Mouse (Mus musculus) kidney, adult 2 months (tissue): ENCODE data around the gene Sap30bp. TPM values are rescaled to one million over a fixed set of nuclear protein-coding genes. Genes with fewer than 3 reads are reported as not detected.

ENCODE experiments used
- DNase-seq: peaks from one replicate; pipeline ENCODE4 v3.0.0; 2021
- H3K27ac ChIP-seq: fragments of 200-500 bp; 2 replicates; pipeline ENCODE4 v1.5.1; 2012; ENCODE audit warnings: low read depth, low read length, control low read depth, inconsistent platforms; ENCODE audit not compliant: insufficient read depth
- H3K27me3 ChIP-seq: fragments of 200-500 bp; replicated peaks from 2 replicates; pipeline ENCODE4 v1.6.1; 2012; ENCODE audit warnings: mild to moderate bottlenecking, moderate library complexity, low read length, inconsistent platforms; ENCODE audit not compliant: control insufficient read depth, insufficient read depth
- H3K36me3 ChIP-seq: fragments of 200-500 bp; 2 replicates; pipeline ENCODE4 v1.6.1; 2012; ENCODE audit warnings: mild to moderate bottlenecking, moderate library complexity, low read length, inconsistent platforms; ENCODE audit not compliant: control insufficient read depth, insufficient read depth
- H3K4me1 ChIP-seq: fragments of 200-500 bp; 2 replicates; pipeline ENCODE4 v1.6.1; 2011; ENCODE audit warnings: low read length; ENCODE audit not compliant: control insufficient read depth, insufficient read depth
- H3K4me3 ChIP-seq: fragments of 200-500 bp; 2 replicates; pipeline ENCODE4 v1.5.1; 2011; ENCODE audit warnings: mild to moderate bottlenecking, low read depth, low read length, control low read depth; ENCODE audit not compliant: insufficient read depth
- CTCF ChIP-seq: fragments of 200-500 bp; conservative IDR thresholded peaks from 2 replicates; pipeline ENCODE4 v1.5.1; 2011; ENCODE audit warnings: low read depth, mild to moderate bottlenecking, control low read depth, low read length, moderate library complexity, mixed read lengths; ENCODE audit not compliant: insufficient read depth, insufficient read length
- POLR2A ChIP-seq: fragments of 200-500 bp; IDR thresholded peaks from one replicate; pipeline ENCODE4 v1.6.1; 2011; ENCODE audit warnings: low read depth, low read length, control low read depth
- WGBS: fragments of 180-500 bp; shearing (Covaris S2); methylation state at CpG from one replicate; pipeline ENCODE4 v1.1.7; 2018; 5-methylcytosine and 5-hydroxymethylcytosine counted together
- polyA plus RNA-seq: library from polyadenylated mRNA; depleted of rRNA; stranded (reverse); fragments of >200 nt; gene quantifications from 2 replicates; pipeline ENCODE4 v1.2.3, GENCODE M21; 2012

Sap30bp gene
- polyA plus RNA-seq, 1 experiment = 20.5 TPM

DNA sequence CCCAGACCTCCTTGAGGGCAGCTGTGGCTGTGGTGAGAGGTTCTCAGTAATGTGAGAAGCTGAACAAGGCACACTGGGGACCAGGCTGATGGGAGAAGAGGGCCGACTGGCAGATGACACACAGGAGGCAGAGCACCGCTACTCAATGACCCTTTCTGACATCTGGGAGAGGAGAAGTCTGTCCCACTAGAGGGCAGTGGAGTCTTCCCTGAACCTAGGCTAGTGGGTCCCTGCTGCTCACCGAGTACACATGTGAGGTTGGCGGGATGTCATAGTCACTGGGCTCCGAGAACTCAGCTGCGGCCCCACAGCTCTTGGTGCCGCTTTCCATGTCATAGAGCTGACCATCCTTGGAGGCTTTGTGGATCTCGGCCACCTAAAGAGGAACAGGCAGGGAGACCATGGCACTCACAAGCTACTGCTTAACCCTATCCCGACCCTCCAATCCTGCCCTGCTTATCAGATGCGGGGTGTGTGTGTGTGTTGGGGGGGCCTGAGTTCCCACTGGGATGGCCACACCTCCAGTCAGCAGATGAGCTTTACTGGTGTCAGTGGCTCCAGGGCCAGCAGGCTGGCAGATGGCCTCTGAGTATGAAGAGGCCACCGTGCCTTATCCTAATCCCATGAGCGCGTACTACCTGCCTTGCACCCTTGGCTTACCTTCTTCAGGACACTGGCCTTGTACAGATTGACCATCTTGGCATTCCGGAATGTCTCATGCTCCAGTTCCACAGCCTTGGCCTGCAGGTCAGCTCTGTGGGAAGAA lies 38.1 kb upstream of the Sap30bp start:
- H3K27me3 ChIP-seq = no peaks in the 10 kb centered on the region
- no peak overlapping the region for H3K27ac ChIP-seq
- no peak overlapping the region for H3K4me3 ChIP-seq
- DNase-seq = peak; percentile 54
- H3K36me3 ChIP-seq = no peaks in the 10 kb centered on the region
- TF ChIP-seq CTCF (peak; percentile 61; the same call in 1 of the 2 replicates), POLR2A (no peak)
- WGBS = 76% methylated on average over 14 of the region's 14 CpGs
- peaks cover 5% of the 10 kb centered on the region; the same call in 1 of the 2 replicates for H3K4me1 ChIP-seq

DNA sequence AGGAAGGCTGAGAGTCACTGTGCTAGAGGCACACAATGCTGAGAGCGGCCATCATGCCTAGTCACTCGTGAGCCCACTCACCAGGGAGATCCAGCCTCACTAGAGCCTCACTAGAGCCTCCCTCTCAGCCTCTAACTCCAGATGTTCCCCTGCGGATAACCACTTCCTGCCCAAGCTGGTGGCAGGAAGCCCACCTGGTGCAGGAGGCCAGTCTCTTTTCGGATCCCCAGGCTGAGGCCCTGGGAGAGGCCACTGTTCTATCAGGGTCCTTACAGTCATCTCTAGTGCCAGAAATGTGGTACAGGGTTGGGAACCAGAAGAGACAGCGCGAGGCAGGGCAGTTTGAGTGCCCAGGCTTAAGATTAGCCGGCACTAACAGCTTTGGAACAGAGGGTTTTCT lies 34.6 kb upstream of the Sap30bp start:
- H3K27ac ChIP-seq = no peak overlapping the region
- no peak for DNase-seq
- peaks cover 25% of the 10 kb centered on the region for H3K4me1 ChIP-seq
- WGBS = 81% methylated on average over 7 of the region's 7 CpGs
- no peak for TF ChIP-seq CTCF
- no peak for TF ChIP-seq POLR2A
- H3K36me3 ChIP-seq = no peaks in the 10 kb centered on the region
- H3K4me3 ChIP-seq = no peak overlapping the region
- H3K27me3 ChIP-seq = no peaks in the 10 kb centered on the region

DNA sequence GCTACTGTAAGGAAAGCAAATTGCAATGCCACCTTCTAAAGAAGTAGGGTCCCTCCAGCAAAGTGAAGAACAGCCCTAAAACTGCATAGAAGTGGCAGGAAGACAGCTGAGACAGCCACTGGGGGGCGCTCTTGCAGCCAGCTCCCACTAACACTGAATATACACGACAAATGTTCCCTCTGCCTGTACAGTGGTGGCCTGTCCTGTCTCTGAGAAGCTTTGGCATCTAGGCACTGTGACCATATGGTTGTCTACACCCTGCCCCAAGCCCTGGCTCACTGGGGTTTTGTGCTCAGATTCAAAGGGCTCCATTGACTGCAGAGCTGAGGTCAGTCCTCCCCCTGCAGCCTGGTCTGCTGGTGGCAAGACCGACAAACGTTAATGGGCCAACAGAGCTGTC lies 34.2 kb upstream of the Sap30bp start:
- Histone ChIP-seq H3K27me3 (no peaks in the 10 kb centered on the region), H3K27ac (peak overlapping the region; percentile 98), H3K4me3 (no peak overlapping the region), H3K4me1 (peaks cover 29% of the 10 kb centered on the region), H3K36me3 (no peaks in the 10 kb centered on the region)
- TF ChIP-seq CTCF (peak; percentile 68), POLR2A (no peak)
- WGBS = 18% methylated on average over 4 of the region's 4 CpGs
- peak; percentile 54 for DNase-seq

GRCm38 (mm10) chr11:115899486-115900266 lies 33.4 kb upstream of the Sap30bp start, which contains the start of gene Smim5:
Gene Smim5 (plus strand): TSS chr11:115899966.
- DNase-seq = peak; percentile 92
- 22% methylated on average over 16 of the region's 16 CpGs for WGBS
- no peaks in the 10 kb centered on the region for H3K36me3 ChIP-seq
- peaks cover 37% of the 10 kb centered on the region for H3K4me1 ChIP-seq
- no peaks in the 10 kb centered on the region for H3K27me3 ChIP-seq
- peak within 1 kb of the TSS; percentile 98 for H3K27ac ChIP-seq
- H3K4me3 ChIP-seq = peak within 1 kb of the TSS; percentile 57
- TF ChIP-seq POLR2A (peak; percentile 67), CTCF (no peak)

DNA sequence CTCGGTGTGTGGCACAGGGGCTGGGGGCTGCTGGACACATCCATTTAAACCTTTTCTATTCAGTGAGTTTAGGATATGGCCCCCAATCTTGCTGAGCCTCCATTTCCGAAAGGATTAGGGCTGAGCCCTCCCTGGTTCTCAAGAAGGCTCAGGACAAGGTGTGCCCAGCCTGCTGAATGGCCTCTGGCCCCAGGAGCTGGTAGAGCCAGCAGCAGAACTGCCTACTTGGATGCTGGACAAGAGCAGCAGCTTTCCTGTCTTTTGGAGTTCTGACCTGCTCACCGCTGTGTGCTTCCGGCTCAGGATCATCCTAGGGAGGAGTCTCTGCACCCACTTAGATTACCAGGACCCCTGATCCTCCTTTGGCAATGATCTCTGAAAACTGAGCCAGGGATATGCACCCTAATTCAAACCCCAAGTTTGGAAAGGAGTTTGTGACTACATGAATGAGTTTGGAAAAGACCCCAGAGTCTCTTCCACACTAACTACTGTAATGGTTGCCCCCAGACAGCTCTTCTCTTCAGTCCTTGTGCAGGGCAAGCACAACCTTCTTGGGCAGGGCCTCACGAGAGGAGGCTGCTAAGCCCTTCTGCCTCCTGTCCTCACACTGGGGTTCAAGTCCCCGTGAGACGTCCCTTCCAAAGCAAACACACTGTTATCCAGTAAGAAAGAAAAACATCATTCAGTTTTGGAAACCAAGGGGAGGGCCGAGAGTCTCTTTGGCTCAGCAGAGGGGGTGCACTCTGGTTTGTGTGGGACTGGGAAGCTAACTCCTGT lies 32.3 kb upstream of the Sap30bp start:
- Histone ChIP-seq H3K27ac (peak overlapping the region; percentile 98), H3K4me3 (peak overlapping the region; percentile 57), H3K36me3 (no peaks in the 10 kb centered on the region), H3K4me1 (peaks cover 48% of the 10 kb centered on the region), H3K27me3 (no peaks in the 10 kb centered on the region)
- TF ChIP-seq POLR2A = no peak
- peak; percentile 77 for DNase-seq
- 44% methylated on average over 8 of the region's 8 CpGs for WGBS

GRCm38 (mm10) chr11:115901338-115902161 lies 31.5 kb upstream of the Sap30bp start:
- no peak for DNase-seq
- Histone ChIP-seq H3K27ac (peak overlapping the region; percentile 98), H3K27me3 (no peaks in the 10 kb centered on the region), H3K4me3 (peak overlapping the region; percentile 57; the same call in 1 of the 2 replicates), H3K36me3 (no peaks in the 10 kb centered on the region), H3K4me1 (peaks cover 54% of the 10 kb centered on the region)
- TF ChIP-seq POLR2A (no peak), CTCF (no peak)
- WGBS = 85% methylated on average over 9 of the region's 9 CpGs
